Mouse (Mus musculus) bone marrow macrophage, adult 2 months (primary cell): Measurements from ENCODE around the gene Tctex1d2.

Experiments
- CTCF ChIP-seq: IDR thresholded peaks from 2 replicates; pipeline ENCODE4 v1.5.1; 2012; ENCODE audit warnings: low read depth, mild to moderate bottlenecking, low read length, moderate library complexity
- POLR2A ChIP-seq: IDR thresholded peaks from 2 replicates; pipeline ENCODE4 v1.6.1; 2012; ENCODE audit warnings: mild to moderate bottlenecking, low read depth, low read length, borderline replicate concordance

- TF ChIP-seq CTCF (no peak), POLR2A (no peak)
Observed at GRCm38 (mm10) chr16:32437266-32437665, 17.8 kb downstream of the Tctex1d2 start.
